Mouse (Mus musculus) lung, embryonic 14.5 days (tissue): ENCODE measurements around the gene Szrd1. TPM values are rescaled to one million over a fixed set of nuclear protein-coding genes. Genes with fewer than 3 reads are reported as not detected.

ENCODE experiments used
- ATAC-seq: fragments of 200-750 bp; cut with Nextera tagmentation; 2 replicates; pipeline ENCODE4 v1.8.0; 2017; ENCODE audit warnings: mild to moderate bottlenecking, moderate TSS enrichment, moderate library complexity; ENCODE audit not compliant: insufficient read depth
- DNase-seq: peaks from one replicate; pipeline ENCODE4 v3.0.0-alpha.2; 2015
- H3K27ac ChIP-seq: fragments of 300-500 bp; sonication (generic); 2 replicates; pipeline ENCODE4 v1.5.1; 2014; ENCODE audit warnings: low read depth, mild to moderate bottlenecking, moderate library complexity
- H3K27me3 ChIP-seq: fragments of 300-500 bp; sonication (generic); 2 replicates; pipeline ENCODE4 v1.6.1; 2014; ENCODE audit warnings: low read length, control low read depth; ENCODE audit not compliant: insufficient read depth
- H3K36me3 ChIP-seq: fragments of 300-500 bp; sonication (generic); 2 replicates; pipeline ENCODE4 v1.6.1; 2014; ENCODE audit warnings: control low read depth; ENCODE audit not compliant: insufficient read depth
- H3K4me1 ChIP-seq: fragments of 300-500 bp; sonication (generic); 2 replicates; pipeline ENCODE4 v1.6.1; 2014; ENCODE audit warnings: antibody characterized with exemption, control low read depth; ENCODE audit not compliant: insufficient read depth
- H3K4me2 ChIP-seq: fragments of 300-500 bp; sonication (generic); 2 replicates; pipeline ENCODE4 v1.6.1; 2014; ENCODE audit warnings: mild to moderate bottlenecking
- H3K4me3 ChIP-seq: fragments of 300-500 bp; sonication (generic); 2 replicates; pipeline ENCODE4 v1.5.1; 2014; ENCODE audit warnings: low read depth, low read length
- H3K9ac ChIP-seq: fragments of 300-500 bp; sonication (generic); 2 replicates; pipeline ENCODE4 v1.6.1; 2014
- H3K9me3 ChIP-seq: fragments of 300-500 bp; sonication (generic); 2 replicates; pipeline ENCODE4 v1.6.1; 2016; ENCODE audit warnings: low read depth, low read length, control low read depth
- CTCF ChIP-seq: IDR thresholded peaks from 2 replicates; pipeline ENCODE4 v1.5.1; 2016; ENCODE audit warnings: antibody characterized with exemption, low read depth
- WGBS: fragments of 180-500 bp; shearing (Covaris S2); extraction: QIAGEN DNeasy Blood & Tissue Kit; methylation state at CpG from one replicate; pipeline ENCODE4 v1.1.7; 2014; 5-methylcytosine and 5-hydroxymethylcytosine counted together
- polyA plus RNA-seq: library from polyadenylated mRNA; unstranded; fragments of >200 nt; fragmentation: Nextera tagmentation; extraction: Ambion mirVana; gene quantifications from 2 replicates; pipeline ENCODE4 v1.2.1, GENCODE M21; 2014

Szrd1 gene
- polyA plus RNA-seq, 1 experiment from 2014 or later: 29.8 TPM

DNA sequence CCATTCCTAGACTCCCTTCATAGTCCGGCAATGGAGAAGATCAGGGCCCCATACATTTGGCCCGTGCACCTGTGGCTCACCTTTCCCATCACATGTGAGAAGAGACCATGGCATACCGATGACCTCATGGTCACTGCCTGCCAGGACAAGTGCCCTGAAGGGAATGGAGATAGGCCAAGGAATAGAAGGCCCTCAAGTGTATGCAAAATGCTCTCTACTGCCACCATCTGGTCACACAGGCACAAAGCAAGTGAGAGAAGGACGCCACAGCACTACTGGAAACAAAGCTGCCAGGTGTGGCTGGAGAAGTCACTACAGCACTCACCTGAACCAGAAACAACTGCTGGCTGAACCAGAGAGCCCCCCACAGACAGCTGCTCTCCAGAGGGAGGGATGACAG is 69.8 kb downstream of the Szrd1 start:
- Histone ChIP-seq H3K4me3 (no peak overlapping the region), H3K4me1 (peaks cover 8% of the 10 kb centered on the region; the same call in 1 of the 2 replicates), H3K27me3 (no peaks in the 10 kb centered on the region), H3K36me3 (peaks cover 87% of the 10 kb centered on the region), H3K9me3 (no peaks in the 10 kb centered on the region), H3K4me2 (no peak overlapping the region), H3K9ac (no peak overlapping the region), H3K27ac (no peak overlapping the region)
- peak; percentile 91 for TF ChIP-seq CTCF
- ATAC-seq (no peak), DNase-seq (peak; percentile 80)
- WGBS: 62% methylated on average over 4 of the region's 4 CpGs

DNA sequence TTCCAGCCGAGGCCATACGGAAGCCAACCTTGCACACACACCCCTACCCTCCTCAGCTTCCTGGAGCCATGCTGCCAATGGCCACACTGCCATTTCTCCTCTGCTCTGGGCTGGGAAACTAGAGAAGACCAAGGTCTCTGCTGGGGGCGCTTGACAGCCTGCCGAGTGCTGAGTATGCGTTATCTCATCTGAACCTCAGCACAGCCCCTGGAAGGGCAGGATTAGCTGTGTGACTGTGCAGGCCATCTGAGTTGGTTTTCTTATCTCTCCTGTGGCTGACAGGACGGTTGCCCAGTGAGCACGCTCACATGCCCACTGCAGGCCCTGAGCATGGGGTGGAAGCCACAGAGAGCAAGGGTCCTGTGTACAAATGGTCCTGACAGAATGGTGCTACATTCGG is 70.9 kb downstream of the Szrd1 start:
- Histone ChIP-seq H3K9me3 (no peaks in the 10 kb centered on the region), H3K27ac (no peak overlapping the region), H3K9ac (no peak overlapping the region), H3K4me3 (no peak overlapping the region), H3K27me3 (no peaks in the 10 kb centered on the region), H3K36me3 (peaks cover 81% of the 10 kb centered on the region), H3K4me1 (peaks cover 8% of the 10 kb centered on the region; the same call in 1 of the 2 replicates), H3K4me2 (no peak overlapping the region)
- ATAC-seq (no peak), DNase-seq (no peak)
- 83% methylated on average over 8 of the region's 8 CpGs for WGBS
- no peak for TF ChIP-seq CTCF

DNA sequence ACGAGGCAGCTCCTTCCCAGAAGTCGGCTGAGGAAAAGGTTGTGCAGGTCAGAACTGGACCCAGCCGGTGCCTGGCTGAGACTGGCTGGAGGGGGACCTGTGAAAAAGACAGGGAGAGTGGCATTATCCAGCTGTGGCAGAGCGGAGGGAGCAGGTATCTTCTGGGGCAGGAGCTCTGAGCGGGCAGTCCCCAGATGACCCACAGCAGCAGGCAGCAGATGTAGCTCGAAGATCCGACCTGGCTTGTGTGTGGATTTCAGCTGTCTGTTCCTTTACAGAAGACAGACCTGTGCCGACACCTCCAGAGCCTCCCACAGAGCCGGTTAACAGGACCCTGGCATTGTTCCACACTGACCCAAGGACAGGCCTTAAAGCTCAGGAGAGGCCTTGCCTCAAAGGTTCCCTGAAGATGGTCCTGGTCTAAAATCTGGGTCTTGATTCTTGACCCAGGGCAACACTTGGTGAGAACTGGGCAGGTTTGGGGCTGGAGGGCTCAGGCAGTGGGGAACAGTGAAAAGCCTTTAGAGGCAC is 72.0 kb downstream of the Szrd1 start:
- H3K36me3 ChIP-seq: peaks cover 70% of the 10 kb centered on the region
- H3K4me2 ChIP-seq: no peak overlapping the region
- H3K27me3 ChIP-seq: no peaks in the 10 kb centered on the region
- 67% methylated on average over 9 of the region's 9 CpGs for WGBS
- no peak for TF ChIP-seq CTCF
- no peak for DNase-seq
- H3K9me3 ChIP-seq: no peaks in the 10 kb centered on the region
- peak overlapping the region; percentile 83; the same call in 1 of the 2 replicates for H3K27ac ChIP-seq
- no peak overlapping the region for H3K9ac ChIP-seq
- no peak overlapping the region for H3K4me3 ChIP-seq
- H3K4me1 ChIP-seq: peaks cover 8% of the 10 kb centered on the region; the same call in 1 of the 2 replicates
- ATAC-seq: no peak

DNA sequence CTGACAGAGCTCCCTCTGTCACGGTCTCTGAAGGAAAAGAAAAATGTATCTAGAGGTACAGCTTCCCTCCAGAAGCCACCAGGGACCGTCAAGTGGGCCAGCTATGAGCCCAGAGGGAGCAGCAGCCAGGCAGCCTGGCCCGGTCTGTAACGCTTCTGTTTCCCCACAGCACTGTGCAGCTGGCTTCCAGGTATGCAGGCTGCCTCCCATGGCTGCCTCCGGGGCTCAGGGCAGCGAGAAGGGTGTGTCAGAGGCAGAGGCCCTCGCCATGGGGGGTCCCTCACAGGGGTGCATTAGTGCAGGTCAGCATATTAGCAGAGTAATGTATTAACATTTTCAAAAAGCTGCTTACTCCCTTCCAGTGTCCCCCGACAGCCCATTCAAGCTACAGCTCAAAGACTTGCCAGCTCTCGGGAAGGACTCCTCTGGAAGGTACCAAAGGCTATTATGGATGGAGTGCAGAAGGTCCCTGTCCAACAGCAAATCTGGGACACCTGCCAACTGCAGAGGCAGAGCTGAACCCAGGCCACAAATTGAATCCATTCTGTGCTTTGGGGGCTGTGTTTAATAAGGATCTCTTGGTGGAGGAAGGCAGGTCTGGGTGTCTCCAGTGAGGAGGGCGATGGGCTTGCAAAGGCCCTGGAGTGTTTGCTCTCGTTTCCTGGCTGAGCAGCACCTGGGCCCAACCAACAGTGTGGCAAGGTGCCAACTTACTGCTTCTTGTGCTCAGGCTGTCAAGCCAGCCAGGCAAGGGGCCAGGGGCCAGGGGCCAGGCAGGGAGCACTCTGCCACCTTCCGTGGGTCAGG is 72.7 kb downstream of the Szrd1 start:
- Histone ChIP-seq H3K4me1 (peaks cover 8% of the 10 kb centered on the region; the same call in 1 of the 2 replicates), H3K27ac (peak overlapping the region; percentile 83), H3K4me3 (no peak overlapping the region), H3K36me3 (peaks cover 64% of the 10 kb centered on the region), H3K4me2 (no peak overlapping the region), H3K9ac (no peak overlapping the region), H3K27me3 (no peaks in the 10 kb centered on the region), H3K9me3 (no peaks in the 10 kb centered on the region)
- TF ChIP-seq CTCF: no peak
- peak; percentile 47 for ATAC-seq
- peak; percentile 80 for DNase-seq
- 48% methylated on average over 12 of the region's 12 CpGs for WGBS

DNA sequence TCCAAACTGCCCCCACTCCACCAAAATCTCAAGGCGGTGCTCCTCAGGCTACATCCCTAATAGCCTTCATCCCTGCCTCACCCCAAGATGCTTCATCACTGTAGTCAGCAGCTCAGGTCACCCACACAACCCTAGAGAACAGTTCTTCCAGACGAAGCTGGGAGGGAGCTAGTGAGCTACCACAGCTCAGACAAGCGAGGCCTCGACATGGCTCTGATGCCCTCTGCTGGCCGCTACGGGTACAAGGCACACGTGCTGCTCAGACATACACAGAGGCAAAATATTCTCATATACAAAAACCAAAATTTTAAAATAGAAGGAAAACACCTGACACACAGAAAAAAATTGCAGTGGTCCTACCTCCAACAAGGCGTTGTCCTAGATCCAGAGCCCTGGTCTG is 74.5 kb downstream of the Szrd1 start:
- peaks cover 47% of the 10 kb centered on the region for H3K36me3 ChIP-seq
- peak; percentile 98 for TF ChIP-seq CTCF
- no peaks in the 10 kb centered on the region for H3K9me3 ChIP-seq
- peak; percentile 5; the same call in 1 of the 2 replicates for ATAC-seq
- peak; percentile 96 for DNase-seq
- no peak overlapping the region for H3K27ac ChIP-seq
- WGBS: 6% methylated on average over 8 of the region's 8 CpGs
- H3K4me2 ChIP-seq: no peak overlapping the region
- H3K27me3 ChIP-seq: no peaks in the 10 kb centered on the region
- no peak overlapping the region for H3K9ac ChIP-seq
- no peak overlapping the region for H3K4me3 ChIP-seq
- peaks cover 8% of the 10 kb centered on the region; the same call in 1 of the 2 replicates for H3K4me1 ChIP-seq

DNA sequence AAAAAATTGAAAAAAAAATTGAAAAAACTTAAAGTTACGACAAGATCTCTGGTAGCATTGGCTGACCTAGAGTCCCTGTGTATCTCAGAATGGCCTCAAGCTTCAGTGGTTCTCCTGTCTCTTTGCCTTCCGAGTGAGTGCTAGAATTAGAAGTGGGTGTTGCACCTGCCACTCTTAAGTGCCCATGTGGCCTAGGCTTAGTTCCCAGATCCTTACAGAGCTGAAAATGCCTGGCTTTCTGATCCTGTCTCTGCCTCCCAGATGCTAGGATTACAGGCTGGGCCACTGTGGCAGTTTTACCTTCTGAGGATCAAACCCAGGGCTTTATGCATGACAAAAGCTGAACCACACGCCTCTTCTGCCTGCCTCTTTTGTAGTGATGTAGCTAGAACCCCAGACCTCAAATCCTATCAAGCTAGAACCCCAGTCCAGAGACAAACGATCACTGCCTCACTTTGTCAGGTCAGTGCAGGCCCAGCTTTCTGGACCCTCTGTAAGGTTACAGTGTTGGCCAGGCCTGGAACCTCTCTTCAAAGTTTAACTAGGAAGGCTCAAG is 75.4 kb downstream of the Szrd1 start:
- Histone ChIP-seq H3K4me3 (no peak overlapping the region), H3K4me2 (no peak overlapping the region), H3K4me1 (peaks cover 13% of the 10 kb centered on the region; the same call in 1 of the 2 replicates), H3K27ac (no peak overlapping the region), H3K9ac (no peak overlapping the region), H3K36me3 (peaks cover 38% of the 10 kb centered on the region), H3K9me3 (no peaks in the 10 kb centered on the region), H3K27me3 (no peaks in the 10 kb centered on the region)
- no peak for TF ChIP-seq CTCF
- 85% methylated on average over 4 of the region's 4 CpGs for whole genome bisulfite sequencing
- DNase-seq (no peak), ATAC-seq (no peak)

Other genes starting within 250 kb of the Szrd1 start
- 1.1 and 1.8 TPM in 2 replicates for gene Padi2, start 233.4 kb downstream of the Szrd1 start, polyA plus RNA-seq
- gene Sdhb, start 178.6 kb downstream of the Szrd1 start, polyA plus RNA-seq: 382 and 392 TPM in 2 replicates
- 34.0 and 37.2 TPM in 2 replicates for gene Atp13a2, start 152.9 kb downstream of the Szrd1 start, polyA plus RNA-seq
- 517 and 566 TPM in 2 replicates for gene Mfap2, start 129.4 kb downstream of the Szrd1 start, polyA plus RNA-seq
- 7.4 and 9.8 TPM in 2 replicates for gene Crocc, start 79.2 kb downstream of the Szrd1 start, polyA plus RNA-seq
- gene Necap2, start 61.4 kb downstream of the Szrd1 start, polyA plus RNA-seq: 88.9 and 93.6 TPM in 2 replicates
- gene Spata21, start 51.4 kb downstream of the Szrd1 start, polyA plus RNA-seq: 0.20 and 0.34 TPM in 2 replicates
- gene Fbxo42, start 8.1 kb upstream of the Szrd1 start, polyA plus RNA-seq: 28.1 and 28.6 TPM in 2 replicates
- gene Rsg1, start 74.2 kb upstream of the Szrd1 start, polyA plus RNA-seq: 5.3 and 6.3 TPM in 2 replicates
- 20.1 and 21.1 TPM in 2 replicates for gene Arhgef19, start 99.7 kb upstream of the Szrd1 start, polyA plus RNA-seq
- 6.9 and 7.6 TPM in 2 replicates for gene Epha2, start 161.5 kb upstream of the Szrd1 start, polyA plus RNA-seq
- gene Fam131c, start 228.4 kb upstream of the Szrd1 start, polyA plus RNA-seq: 3.2 and 4.2 TPM in 2 replicates